Mouse (Mus musculus) thymus, adult 2 months (tissue): Measurements from ENCODE around the gene Gsap.

Experiments used
- CTCF ChIP-seq: fragments of 200-500 bp; IDR thresholded peaks from 2 replicates; pipeline ENCODE4 v1.5.1; 2012; ENCODE audit warnings: mild to moderate bottlenecking, control low read depth, low read length, moderate library complexity, borderline replicate concordance; ENCODE audit not compliant: control insufficient read depth, poor library complexity, insufficient read depth; ENCODE audit errors: extremely low read depth
- POLR2A ChIP-seq: fragments of 200-500 bp; IDR thresholded peaks from 2 replicates; pipeline ENCODE4 v1.6.1; 2012; ENCODE audit warnings: mild to moderate bottlenecking, low read length, control low read depth, moderate library complexity; ENCODE audit not compliant: control insufficient read depth, poor library complexity, insufficient read depth; ENCODE audit errors: extremely low read depth

DNA sequence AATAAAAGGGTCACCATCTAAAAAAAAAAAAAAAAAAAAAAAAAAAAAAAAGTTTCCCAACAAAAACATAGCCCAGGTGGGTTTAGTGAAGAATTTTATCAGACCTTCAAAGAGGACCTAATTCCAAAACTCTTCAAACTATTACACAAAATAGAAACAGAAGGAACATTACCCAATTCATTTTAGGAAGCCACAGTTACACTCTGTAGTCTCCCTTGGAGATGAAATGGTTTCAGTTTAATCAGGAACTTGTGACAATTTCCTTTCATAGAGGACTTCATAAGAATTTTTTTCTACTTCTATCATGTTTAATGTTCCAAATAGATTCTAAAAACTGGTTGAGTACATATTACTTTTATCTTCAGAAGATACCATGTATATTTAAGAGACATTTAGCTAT lies 165.6 kb downstream of the Gsap start:
- TF ChIP-seq POLR2A, result no peak
- no peak for TF ChIP-seq CTCF
